Mouse (Mus musculus): ENCODE data around the gene Stil.
"Not testable (repeated sequence)": the region's sequence is repeated elsewhere in the genome, so short reads cannot be mapped to it uniquely, and the experiment has no call there.

The Stil gene

DNA sequence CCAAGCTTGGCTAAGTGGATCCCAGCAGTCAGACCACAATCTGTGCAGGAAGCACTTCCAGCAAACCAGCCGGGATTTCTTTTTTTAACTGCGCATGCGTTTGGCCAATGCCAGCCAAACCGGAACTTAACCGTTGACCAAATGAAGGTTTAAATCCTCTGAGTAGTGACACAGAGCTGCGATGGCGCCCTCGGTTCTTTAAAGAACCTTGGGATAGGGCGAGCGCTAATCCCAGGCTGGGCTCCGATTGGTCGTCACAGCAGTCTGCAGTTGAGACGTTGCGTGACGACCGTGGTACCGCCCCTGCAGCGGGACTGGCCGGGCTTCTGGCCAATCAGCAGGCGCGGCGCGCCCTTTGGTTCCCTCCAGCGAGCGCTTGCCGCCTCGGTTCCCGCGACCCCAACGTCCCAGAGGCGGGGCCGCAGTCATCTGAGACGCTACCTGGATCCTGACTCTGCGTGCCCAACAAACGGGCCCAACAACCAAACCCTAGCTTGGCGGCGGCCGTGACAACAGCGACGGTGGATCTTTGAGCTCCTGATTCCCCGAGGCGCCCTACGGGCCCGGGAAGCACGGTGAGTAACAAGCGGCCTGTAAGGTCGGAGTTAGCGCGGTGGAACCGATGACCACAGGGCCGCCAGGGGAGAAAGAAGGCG lies at the start of gene Stil:
Stil (plus strand) TSS at position 387 of the 656 bp plus-strand sequence.
- DNase-seq (ENCODE audit: low spot score in 2 of 2): peak; percentile 85 to 97

GRCm38 (mm10) chr4:114953172-114953571 lies 46.8 kb upstream of the Stil start:
- DNase-seq (ENCODE audit: low spot score in 2 of 2): no peak

DNA sequence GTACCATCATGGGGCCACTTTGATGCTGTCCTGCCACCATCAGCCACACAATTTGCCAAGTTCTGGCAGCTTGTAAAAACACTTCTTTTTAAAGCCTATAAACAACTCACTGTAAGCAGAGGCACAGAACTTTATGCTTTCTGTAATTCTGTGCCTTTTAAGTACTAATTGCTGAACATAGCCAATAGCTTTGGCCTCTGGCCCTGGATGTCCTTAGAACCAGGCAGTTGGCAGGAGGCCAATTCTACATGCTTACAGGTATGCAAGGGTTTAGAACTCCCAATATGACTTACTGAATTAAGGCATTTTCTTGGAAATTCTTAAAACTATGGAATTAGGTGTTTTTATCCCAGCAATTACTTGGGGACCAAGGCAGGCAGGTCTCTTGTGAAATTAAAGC lies 42.6 kb upstream of the Stil start:
- no peak for DNase-seq (ENCODE audit: low spot score in 2 of 2)

DNA sequence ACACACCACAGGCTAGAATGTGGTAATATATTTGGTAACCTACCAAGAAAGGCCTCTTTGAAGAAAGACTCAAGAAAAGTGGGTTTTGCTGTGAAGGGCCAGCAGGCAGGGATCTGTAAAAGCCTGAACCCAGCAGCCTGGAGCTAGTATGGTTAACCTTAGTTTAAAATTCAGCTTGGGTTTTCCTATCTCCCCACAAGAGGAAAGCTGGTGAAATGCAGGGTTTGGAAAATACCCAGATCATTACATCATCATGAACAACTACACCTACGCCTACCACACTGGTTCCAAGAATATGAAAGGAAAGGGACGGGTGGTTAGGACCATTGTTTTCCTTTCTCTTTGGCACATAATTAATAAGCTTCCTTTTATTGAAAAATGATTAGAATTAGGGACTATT lies 41.7 kb upstream of the Stil start:
- DNase-seq (ENCODE audit: low spot score in 2 of 2): no peak

- DNase-seq (ENCODE audit: low spot score in 2 of 2): no peak
Observed at GRCm38 (mm10) chr4:114958786-114959185, 41.2 kb upstream of the Stil start.

DNA sequence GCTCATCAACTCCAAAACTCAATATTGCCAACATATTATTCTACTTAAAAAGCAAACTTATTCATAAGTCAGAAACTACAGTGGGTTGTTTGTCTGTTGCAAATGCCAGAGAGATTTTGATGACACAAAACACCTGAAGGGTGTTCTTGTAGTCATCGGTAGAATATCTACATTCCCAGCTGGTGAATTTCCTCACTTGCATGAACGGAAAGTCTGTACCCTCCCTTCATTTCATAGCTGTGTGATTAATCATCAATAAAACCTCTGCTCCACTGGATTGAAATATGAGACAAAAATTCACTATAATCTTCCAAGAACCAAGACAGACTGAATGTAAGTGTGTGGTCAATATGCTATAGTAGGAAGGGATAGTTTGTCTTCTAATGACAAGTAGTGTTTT lies 40.4 kb upstream of the Stil start:
- DNase-seq (ENCODE audit: low spot score in 2 of 2): no peak

- DNase-seq (ENCODE audit: low spot score in 2 of 2): not testable (repeated sequence)
Observed at GRCm38 (mm10) chr4:114960881-114961280, 39.1 kb upstream of the Stil start.

GRCm38 (mm10) chr4:114970736-114971135 lies 29.2 kb upstream of the Stil start:
- no peak for DNase-seq (ENCODE audit: low spot score in 2 of 2)

GRCm38 (mm10) chr4:114973229-114973740 lies 26.7 kb upstream of the Stil start:
- DNase-seq (ENCODE audit: low spot score in 2 of 2): no peak

- no peak for DNase-seq (ENCODE audit: low spot score in 2 of 2)
Observed at GRCm38 (mm10) chr4:114982619-114983018, 17.3 kb upstream of the Stil start.

GRCm38 (mm10) chr4:114983020-114983419 lies 16.9 kb upstream of the Stil start:
- DNase-seq (ENCODE audit: low spot score in 2 of 2): no peak

GRCm38 (mm10) chr4:114986211-114986590 lies 13.8 kb upstream of the Stil start:
- DNase-seq (ENCODE audit: low spot score in 2 of 2): peak in 1 of 2 experiments; percentile 3

DNA sequence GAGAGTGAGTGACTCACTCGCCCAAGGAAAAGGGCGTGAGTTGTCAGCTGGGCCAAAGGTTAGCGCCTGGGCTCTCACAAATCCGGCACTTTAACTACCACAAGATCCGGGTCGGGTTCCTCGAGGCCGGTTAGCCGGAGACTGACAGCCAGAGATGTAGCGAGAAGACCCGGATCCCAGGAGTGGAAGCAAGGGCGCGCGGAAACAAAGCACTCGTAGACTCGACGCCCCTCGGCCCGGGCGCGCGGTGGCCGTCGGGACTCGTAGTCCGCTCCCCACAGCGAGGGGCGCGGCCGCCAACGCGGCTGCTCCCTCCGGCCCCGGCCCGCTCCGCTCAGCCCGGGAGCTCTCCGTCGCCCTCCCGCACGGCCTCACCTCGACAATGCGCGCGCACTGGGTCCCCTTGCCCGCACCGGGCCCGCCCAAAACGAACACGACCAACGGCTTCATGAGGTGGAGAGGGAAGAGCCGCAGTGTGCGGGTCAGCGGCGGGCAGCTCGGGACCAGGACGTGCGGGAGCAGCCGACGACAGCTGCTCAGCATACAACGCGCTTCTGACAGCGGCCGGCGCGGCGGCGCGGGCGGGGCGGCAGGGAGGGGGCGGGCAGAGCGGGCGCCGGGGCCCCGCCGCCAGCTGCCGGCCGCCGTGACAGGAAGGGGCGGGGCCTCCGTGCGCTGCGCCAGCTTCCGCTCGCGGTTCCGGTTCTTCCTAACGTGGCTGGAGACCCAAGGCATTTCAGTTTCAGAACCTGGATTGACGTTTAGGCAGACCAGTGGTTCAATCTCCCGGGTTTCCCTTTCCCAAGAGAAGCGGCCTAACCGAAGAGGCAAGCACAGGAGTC lies 13.1 kb upstream of the Stil start, which contains the start of gene Cmpk1:
Cmpk1 (minus strand) TSS at position 651 of the 842 bp plus-strand sequence.
- DNase-seq (ENCODE audit: low spot score in 2 of 2): peak; percentile 65 to 84

- no peak for DNase-seq (ENCODE audit: low spot score in 2 of 2)
Observed at GRCm38 (mm10) chr4:114994218-114994617, 5.7 kb upstream of the Stil start.

- DNase-seq (ENCODE audit: low spot score in 2 of 2): peak in 1 of 2 experiments; percentile 16
Observed at GRCm38 (mm10) chr4:114997051-114997450, 2.9 kb upstream of the Stil start.

DNA sequence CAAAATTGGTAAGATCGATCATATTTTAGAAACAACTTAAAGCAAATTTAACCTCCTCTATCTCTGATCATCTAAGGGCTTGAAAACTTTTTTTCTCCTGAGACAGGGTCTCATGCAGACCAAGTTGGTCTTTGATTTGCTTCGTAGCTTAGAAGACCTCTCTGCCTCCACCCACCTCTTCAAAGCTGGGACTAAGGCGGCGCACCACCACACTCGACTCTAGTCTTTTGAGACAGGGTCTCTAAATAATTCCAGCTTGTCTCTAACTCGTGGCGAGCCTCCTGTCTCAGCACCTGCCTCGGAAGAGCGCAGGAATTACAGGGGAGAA lies 550 bp upstream of the Stil start:
- DNase-seq (ENCODE audit: low spot score in 2 of 2): no peak

- no peak for DNase-seq (ENCODE audit: low spot score in 2 of 2)
Observed at GRCm38 (mm10) chr4:115000429-115000795, 453 bp downstream of the Stil start.

DNA sequence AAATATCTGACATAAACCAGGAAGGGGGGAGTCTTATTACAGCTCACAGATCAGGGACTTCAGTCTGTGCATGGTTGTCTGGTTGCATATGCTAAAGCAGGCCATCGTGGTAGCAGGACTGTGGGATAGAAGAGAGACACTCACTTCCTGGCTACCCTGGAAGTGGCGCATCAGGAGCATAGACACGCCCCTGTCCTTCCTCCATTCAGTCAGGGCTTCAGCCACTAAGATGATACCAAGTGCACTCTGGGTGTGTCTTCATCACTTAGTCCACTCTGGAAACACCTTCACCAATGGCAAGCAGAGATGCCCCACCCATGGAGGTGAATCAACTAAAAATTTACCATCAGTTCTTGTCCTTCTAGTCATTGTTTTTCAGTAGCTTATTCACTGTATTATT lies 14.3 kb downstream of the Stil start:
- no peak for DNase-seq (ENCODE audit: low spot score in 2 of 2)

DNA sequence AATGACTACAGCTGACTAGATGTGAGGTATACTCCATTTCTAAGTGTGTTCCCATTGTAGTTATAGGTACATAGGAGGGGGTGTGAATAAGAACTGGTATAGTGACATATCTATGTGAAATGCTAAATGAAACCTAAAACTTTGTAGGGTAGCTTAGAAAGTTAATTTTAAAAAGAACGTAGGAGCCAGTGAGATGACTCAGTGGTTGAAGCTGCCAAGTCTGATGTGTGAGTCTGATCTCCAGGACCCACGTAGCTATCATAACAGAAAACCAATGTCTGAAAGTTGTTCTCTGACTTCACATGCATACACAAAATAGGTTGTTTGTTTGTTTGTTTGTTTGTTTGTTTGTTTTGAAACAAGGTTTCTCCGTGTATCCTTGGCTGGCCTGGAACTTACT lies 20.0 kb downstream of the Stil start:
- no peak for DNase-seq (ENCODE audit: low spot score in 2 of 2)

GRCm38 (mm10) chr4:115035043-115035442 lies 35.1 kb downstream of the Stil start:
- DNase-seq (ENCODE audit: low spot score in 2 of 2): no peak

DNA sequence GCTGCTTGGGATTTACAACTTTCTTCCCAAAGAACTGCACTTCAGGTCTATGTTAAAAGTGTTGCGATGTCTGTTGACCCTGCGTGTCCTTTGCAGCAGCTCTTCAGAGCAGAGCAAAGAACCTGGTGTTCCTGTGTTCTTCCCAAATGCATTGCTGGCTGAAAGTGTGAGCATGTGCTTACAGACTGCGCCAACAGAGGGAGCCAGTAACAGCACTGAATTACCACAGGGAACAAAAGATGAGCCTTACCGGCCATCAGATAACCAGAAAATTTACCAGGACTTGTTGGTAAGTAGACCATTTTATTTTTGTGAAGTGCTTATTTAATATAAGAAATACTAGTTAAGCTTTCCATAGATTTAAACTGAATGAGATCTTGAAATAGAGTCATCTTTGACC lies 38.3 kb downstream of the Stil start:
- DNase-seq (ENCODE audit: low spot score in 2 of 2): peak in 1 of 2 experiments; percentile 53

DNA sequence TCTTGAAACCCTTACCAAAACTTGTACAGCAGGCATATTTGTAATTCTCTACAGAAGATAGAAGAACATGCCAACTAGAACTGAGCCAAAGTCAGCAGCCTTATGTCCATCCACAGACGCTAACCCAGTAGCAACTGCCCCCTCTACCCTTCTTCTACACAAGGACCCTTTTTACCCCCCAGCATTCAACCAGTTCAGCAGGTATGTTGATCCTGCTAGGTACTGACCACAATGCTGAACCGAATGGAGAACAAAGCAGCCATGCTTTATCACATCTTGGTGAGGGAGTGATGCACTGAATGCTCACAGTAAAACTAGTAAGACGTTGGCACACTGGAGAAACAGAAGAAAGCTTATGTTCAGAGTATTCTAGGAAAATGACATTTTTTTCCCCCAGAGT lies 45.7 kb downstream of the Stil start:
- DNase-seq (ENCODE audit: low spot score in 2 of 2): no peak

DNA sequence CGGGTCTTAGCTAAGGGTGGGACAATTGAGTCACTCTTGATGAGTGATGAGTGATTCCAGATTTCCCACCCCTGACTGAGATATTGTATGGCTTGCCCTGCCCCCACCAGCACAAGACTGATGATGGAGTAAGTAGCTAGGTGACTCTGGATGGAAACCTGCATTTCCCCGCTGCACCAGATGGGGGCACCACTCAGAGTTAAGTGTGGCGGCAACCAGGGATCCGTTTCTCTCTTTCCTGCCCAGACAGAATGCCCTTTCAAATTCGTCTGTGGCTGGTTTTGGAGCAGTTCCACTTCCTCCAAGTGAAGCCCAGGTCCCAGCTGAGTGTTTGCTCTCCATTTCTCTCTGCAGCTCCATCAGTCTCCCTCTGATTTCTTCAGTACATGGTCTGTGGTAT lies 47.8 kb downstream of the Stil start:
- DNase-seq (ENCODE audit: low spot score in 2 of 2): peak in 1 of 2 experiments; percentile 55

Data from cerebellum, postnatal 4 days (tissue).